Mouse (Mus musculus) CD4-positive, CD25-positive, alpha-beta regulatory T cell, adult 4 months (primary cell): ENCODE results near the gene Mrgprb3. TPM values are rescaled to one million over a fixed set of nuclear protein-coding genes. Genes with fewer than 3 reads are reported as not detected.

Source experiments
- ATAC-seq: one replicate; pipeline ENCODE4 v1.8.0; 2017
- polyA plus RNA-seq, 2 experiments: library from polyadenylated mRNA; unstranded; fragments of 100-300 nt; shearing (Covaris generic); gene quantifications; one replicate each; pipeline ENCODE4 v1.2.1; 2017

Gene Mrgprb3
- not detected for polyA plus RNA-seq

GRCm38 (mm10) chr7:48643711-48644110 lies at the start of gene Mrgprb3:
TSS of gene Mrgprb3 (minus strand) at chr7:48643811.
- no peak for ATAC-seq

Other genes starting within 250 kb of the Mrgprb3 start
- gene Mrgprb1, start 187.5 kb downstream of the Mrgprb3 start, polyA plus RNA-seq, result not detected
- gene Mrgprx2, start 144.5 kb downstream of the Mrgprb3 start, polyA plus RNA-seq, result not detected
- gene Mrgprb2, start 85.7 kb downstream of the Mrgprb3 start, polyA plus RNA-seq, result not detected
- gene Zdhhc13, start 145.2 kb upstream of the Mrgprb3 start, polyA plus RNA-seq, result 10 to 100 TPM; 22.7 to 26.1 TPM
- gene Csrp3, start 204.2 kb upstream of the Mrgprb3 start, polyA plus RNA-seq, result not detected
- gene E2f8, start 237.8 kb upstream of the Mrgprb3 start, polyA plus RNA-seq, result 1 to 10 TPM; 1.1 to 3.2 TPM